Mouse (Mus musculus) G1E (cell line): ENCODE results near the gene C730034F03Rik. TPM values are rescaled to one million over a fixed set of nuclear protein-coding genes. Genes with fewer than 3 reads are reported as not detected.
A peak's percentile ranks its signal among the peaks of the same experiment; 100 is the strongest.

ENCODE experiments used
- ATAC-seq: 2 replicates; pipeline ENCODE4 v1.8.0; 2016; ENCODE audit warnings: mild to moderate bottlenecking; ENCODE audit not compliant: insufficient number of reproducible peaks, poor library complexity, low FRiP score, severe bottlenecking; ENCODE audit errors: extremely low read depth
- DNase-seq: peaks from one replicate; pipeline ENCODE4 v3.0.0; 2012; ENCODE audit warnings: low spot score
- H3K27me3 ChIP-seq: 2 replicates; pipeline ENCODE4 v1.6.1; 2012; ENCODE audit warnings: mild to moderate bottlenecking, low read length, inconsistent platforms; ENCODE audit not compliant: insufficient read depth
- H3K36me3 ChIP-seq: replicated peaks from 2 replicates; pipeline ENCODE3; 2012; ENCODE audit warnings: mild to moderate bottlenecking, inconsistent platforms
- H3K4me1 ChIP-seq: 2 replicates; pipeline ENCODE4 v1.6.1; 2012; ENCODE audit warnings: low read depth, low read length, inconsistent platforms, mixed read lengths; ENCODE audit not compliant: insufficient read depth
- H3K4me3 ChIP-seq: 2 replicates; pipeline ENCODE4 v1.5.1; 2012; ENCODE audit warnings: low read depth, mild to moderate bottlenecking, inconsistent platforms, low read length, moderate library complexity, mixed read lengths
- H3K9me3 ChIP-seq: replicated peaks from 2 replicates; pipeline ENCODE4 v1.6.1; 2012; ENCODE audit warnings: inconsistent platforms
- CTCF ChIP-seq: IDR thresholded peaks from 2 replicates; pipeline ENCODE4 v1.5.1; 2012; ENCODE audit warnings: low read depth, low read length, inconsistent platforms, mixed read lengths
- GATA1 ChIP-seq: IDR thresholded peaks from 2 replicates; pipeline ENCODE4 v1.6.1; 2012; ENCODE audit warnings: borderline replicate concordance, low read length, inconsistent platforms, mixed read lengths
- GATA2 ChIP-seq: IDR thresholded peaks from 2 replicates; pipeline ENCODE4 v1.6.1; 2012; ENCODE audit warnings: low read depth, low read length, inconsistent platforms, borderline replicate concordance
- POLR2AphosphoS5 ChIP-seq: IDR thresholded peaks from 2 replicates; pipeline ENCODE4 v1.6.1; 2012; ENCODE audit warnings: low read depth, low read length, inconsistent platforms; ENCODE audit not compliant: insufficient replicate concordance
- TAL1 ChIP-seq: conservative IDR thresholded peaks from 2 replicates; pipeline ENCODE4 v1.6.1; 2012; ENCODE audit warnings: low read depth, low read length, inconsistent platforms, mixed read lengths
- polyA plus RNA-seq: library from polyadenylated mRNA; stranded (reverse); fragments of >175 nt; gene quantifications from 2 replicates; pipeline ENCODE4 v1.2.3, GENCODE M21; 2012
- total RNA-seq, 2 experiments: library from RNA; stranded (forward) in 1 of 2; stranded (reverse) in 1 of 2; fragments of 200-1000 nt in 1 of 2; fragments of >200 nt in 1 of 2; fragmentation: Nextera tagmentation in 1 of 2; gene quantifications; 2 replicates each; pipeline ENCODE4 v1.2.3; 2014 to 2017

The C730034F03Rik gene
- total and polyA plus RNA-seq, 3 experiments, result 0.24 to 7.4 (median 4.9) TPM

- no peak for ATAC-seq
Measured at GRCm38 (mm10) chr15:89460298-89460697, 30.9 kb downstream of the C730034F03Rik start.

GRCm38 (mm10) chr15:89461321-89461720, 31.9 kb downstream of the C730034F03Rik start:
- Histone ChIP-seq H3K9me3 (no peaks in the 10 kb centered on the region), H3K36me3 (no peaks in the 10 kb centered on the region), H3K4me3 (no peak overlapping the region), H3K4me1 (no peaks in the 10 kb centered on the region), H3K27me3 (peaks cover 13% of the 10 kb centered on the region; the same call in 1 of the 2 replicates)
- TF ChIP-seq GATA2 (no peak), CTCF (no peak), POLR2AphosphoS5 (no peak), TAL1 (no peak), GATA1 (no peak)
- ATAC-seq (no peak), DNase-seq (no peak)

More at GRCm38 (mm10) chr15:89460298-89460697, 30.9 kb downstream of the C730034F03Rik start:
- Histone ChIP-seq H3K4me3 (no peak overlapping the region), H3K36me3 (no peaks in the 10 kb centered on the region), H3K9me3 (no peaks in the 10 kb centered on the region), H3K27me3 (peaks cover 13% of the 10 kb centered on the region; the same call in 1 of the 2 replicates), H3K4me1 (no peaks in the 10 kb centered on the region)
- TF ChIP-seq TAL1 (no peak), POLR2AphosphoS5 (no peak), GATA1 (no peak), CTCF (no peak), GATA2 (no peak)
- no peak for DNase-seq

GRCm38 (mm10) chr15:89462176-89462575, 32.8 kb downstream of the C730034F03Rik start:
- Histone ChIP-seq H3K4me3 (no peak overlapping the region), H3K4me1 (no peaks in the 10 kb centered on the region), H3K36me3 (no peaks in the 10 kb centered on the region), H3K9me3 (no peaks in the 10 kb centered on the region), H3K27me3 (peaks cover 13% of the 10 kb centered on the region; the same call in 1 of the 2 replicates)
- DNase-seq, result no peak
- ATAC-seq, result no peak
- no peak for TF ChIP-seq GATA2
- no peak for TF ChIP-seq TAL1
- no peak for TF ChIP-seq GATA1
- no peak for TF ChIP-seq CTCF
- no peak for TF ChIP-seq POLR2AphosphoS5

- Histone ChIP-seq H3K27me3 (peaks cover 10% of the 10 kb centered on the region; the same call in 1 of the 2 replicates), H3K9me3 (no peaks in the 10 kb centered on the region), H3K36me3 (no peaks in the 10 kb centered on the region), H3K4me3 (no peak overlapping the region), H3K4me1 (no peaks in the 10 kb centered on the region)
- no peak for TF ChIP-seq TAL1
- TF ChIP-seq GATA2, result no peak
- TF ChIP-seq GATA1, result no peak
- no peak for TF ChIP-seq CTCF
- TF ChIP-seq POLR2AphosphoS5, result no peak
- ATAC-seq, result no peak
- no peak for DNase-seq
Measured at GRCm38 (mm10) chr15:89463334-89464235, 34.2 kb downstream of the C730034F03Rik start.

GRCm38 (mm10) chr15:89465052-89465451, 35.7 kb downstream of the C730034F03Rik start:
- Histone ChIP-seq H3K9me3 (no peaks in the 10 kb centered on the region), H3K27me3 (peaks cover 5% of the 10 kb centered on the region; the same call in 1 of the 2 replicates), H3K4me1 (no peaks in the 10 kb centered on the region), H3K36me3 (no peaks in the 10 kb centered on the region), H3K4me3 (no peak overlapping the region)
- TF ChIP-seq TAL1, result no peak
- no peak for TF ChIP-seq CTCF
- TF ChIP-seq GATA1, result no peak
- no peak for TF ChIP-seq GATA2
- TF ChIP-seq POLR2AphosphoS5, result no peak
- DNase-seq (no peak), ATAC-seq (no peak)

- H3K27me3 ChIP-seq, result 0 out of 2 replicates have a peak, but pooled peaks cover 2% of the 10 kb centered on the region
- H3K36me3 ChIP-seq, result peaks cover 11% of the 10 kb centered on the region
- TF ChIP-seq TAL1, result no peak
- TF ChIP-seq GATA1, result no peak
- 0 out of 2 replicates have a peak, but pooled peaks have one; percentile 11 for TF ChIP-seq CTCF
- TF ChIP-seq POLR2AphosphoS5, result no peak
- no peak for TF ChIP-seq GATA2
- H3K9me3 ChIP-seq, result no peaks in the 10 kb centered on the region
- no peaks in the 10 kb centered on the region for H3K4me1 ChIP-seq
- DNase-seq (no peak), ATAC-seq (no peak)
- no peak overlapping the region for H3K4me3 ChIP-seq
Measured at GRCm38 (mm10) chr15:89468577-89468976, 39.2 kb downstream of the C730034F03Rik start.
